Mouse (Mus musculus) hindbrain, embryonic 13.5 days (tissue): ENCODE results near the gene Ppif. TPM values are rescaled to one million over a fixed set of nuclear protein-coding genes. Genes with fewer than 3 reads are reported as not detected.
A peak's percentile ranks its signal among the peaks of the same experiment; 100 is the strongest.

Experiments used
- ATAC-seq: fragments of 200-750 bp; cut with Nextera tagmentation; 2 replicates; pipeline ENCODE4 v1.8.0; 2017; ENCODE audit warnings: moderate TSS enrichment; ENCODE audit not compliant: low FRiP score
- H3K27ac ChIP-seq: fragments of 300-500 bp; sonication (generic); 2 replicates; pipeline ENCODE4 v1.5.1; 2015; ENCODE audit warnings: inconsistent platforms, mild to moderate bottlenecking, moderate library complexity
- H3K27me3 ChIP-seq: fragments of 300-500 bp; sonication (generic); 2 replicates; pipeline ENCODE4 v1.6.1; 2015; ENCODE audit warnings: mild to moderate bottlenecking, inconsistent platforms
- H3K36me3 ChIP-seq: fragments of 300-500 bp; sonication (generic); 2 replicates; pipeline ENCODE4 v1.6.1; 2015; ENCODE audit warnings: mild to moderate bottlenecking, inconsistent platforms
- H3K4me1 ChIP-seq: fragments of 300-500 bp; sonication (generic); replicated peaks from 2 replicates; pipeline ENCODE4 v1.6.1; 2015; ENCODE audit warnings: inconsistent platforms
- H3K4me2 ChIP-seq: fragments of 300-500 bp; sonication (generic); 2 replicates; pipeline ENCODE4 v1.6.1; 2015; ENCODE audit warnings: inconsistent platforms, mild to moderate bottlenecking, moderate library complexity
- H3K4me3 ChIP-seq: fragments of 300-500 bp; sonication (generic); 2 replicates; pipeline ENCODE4 v1.5.1; 2015; ENCODE audit warnings: mild to moderate bottlenecking, inconsistent platforms
- H3K9ac ChIP-seq: fragments of 300-500 bp; sonication (generic); 2 replicates; pipeline ENCODE4 v1.6.1; 2015; ENCODE audit warnings: mild to moderate bottlenecking, inconsistent platforms
- H3K9me3 ChIP-seq: fragments of 300-500 bp; sonication (generic); 2 replicates; pipeline ENCODE4 v1.6.1; 2016; ENCODE audit warnings: inconsistent platforms
- WGBS: fragments of 180-500 bp; shearing (Covaris S2); methylation state at CpG from one replicate; pipeline ENCODE4 v1.1.7; 2015; 5-methylcytosine and 5-hydroxymethylcytosine counted together
- polyA plus RNA-seq: library from polyadenylated mRNA; unstranded; fragments of >200 nt; fragmentation: Nextera tagmentation; extraction: Ambion mirVana; gene quantifications from 2 replicates; pipeline ENCODE4 v1.2.1, GENCODE M21; 2015

Gene Ppif
- polyA plus RNA-seq = 28.0 and 32.0 TPM in 2 replicates

DNA sequence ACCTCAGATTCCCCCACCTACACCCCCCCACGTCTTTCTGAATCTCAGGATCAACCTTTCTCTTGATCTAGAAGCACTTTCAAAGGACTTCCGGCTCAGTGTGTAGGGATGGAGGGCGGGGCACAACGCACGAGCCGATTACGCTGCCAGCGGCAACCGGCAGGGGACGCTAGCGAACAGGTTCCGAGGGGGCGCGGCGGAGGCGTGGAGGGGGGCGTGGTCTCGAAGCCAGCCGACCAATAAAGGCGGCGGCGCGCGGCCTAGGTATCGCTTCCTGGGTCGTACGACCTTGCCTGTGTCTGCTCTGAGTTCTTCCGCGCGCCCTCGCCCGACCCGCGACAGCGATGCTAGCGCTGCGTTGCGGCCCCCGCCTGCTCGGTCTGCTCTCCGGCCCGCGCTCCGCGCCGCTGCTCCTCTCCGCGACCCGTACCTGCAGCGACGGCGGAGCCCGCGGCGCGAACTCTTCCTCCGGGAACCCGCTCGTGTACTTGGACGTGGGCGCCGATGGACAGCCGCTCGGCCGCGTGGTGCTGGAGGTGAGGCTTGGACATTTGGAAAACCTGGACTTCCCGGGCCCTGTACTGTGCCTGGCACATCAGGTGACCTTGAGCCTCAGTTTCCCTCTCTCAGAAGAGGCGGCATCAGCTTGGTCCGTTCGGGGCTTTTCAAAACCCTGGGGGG is at the start of gene Ppif:
TSS of gene Ppif (plus strand) at position 267 of the 681 bp plus-strand sequence.
- H3K27me3 ChIP-seq = no peaks in the 10 kb centered on the region
- peaks cover 32% of the 10 kb centered on the region for H3K36me3 ChIP-seq
- H3K9me3 ChIP-seq = no peaks in the 10 kb centered on the region
- peak within 1 kb of the TSS; percentile 98 for H3K4me2 ChIP-seq
- H3K4me1 ChIP-seq = peaks cover 28% of the 10 kb centered on the region
- H3K9ac ChIP-seq = peak within 1 kb of the TSS; percentile 86
- peak within 1 kb of the TSS; percentile 66 for H3K27ac ChIP-seq
- H3K4me3 ChIP-seq = peak within 1 kb of the TSS; percentile 82
- peak; percentile 89 for ATAC-seq
- WGBS = under 1% methylated on average over 66 of the region's 70 CpGs

DNA sequence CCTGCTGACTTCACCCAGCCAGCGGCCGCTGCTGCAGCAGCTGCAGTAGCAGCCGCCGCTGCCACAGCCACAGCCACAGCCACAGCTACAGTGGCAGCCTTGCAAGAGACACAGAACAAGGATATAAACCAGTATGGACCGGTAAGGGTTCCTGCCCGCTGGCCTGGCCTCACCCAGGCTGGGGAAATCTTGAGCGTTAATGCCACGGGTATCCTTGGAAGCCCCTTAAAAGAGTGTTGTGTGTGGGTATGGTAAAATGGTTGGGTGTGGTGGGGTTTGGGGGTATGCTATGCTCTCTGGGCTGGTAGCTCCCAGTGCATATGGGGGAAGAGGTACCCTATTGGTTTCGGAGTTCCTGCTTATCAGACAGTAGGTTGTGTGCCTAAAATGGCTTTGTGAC is 48.2 kb upstream of the Ppif start:
- Histone ChIP-seq H3K36me3 (peaks cover 90% of the 10 kb centered on the region), H3K27ac (peak overlapping the region; percentile 42; the same call in 1 of the 2 replicates), H3K4me3 (no peak overlapping the region), H3K9me3 (no peaks in the 10 kb centered on the region), H3K4me1 (peaks cover 6% of the 10 kb centered on the region), H3K4me2 (no peak overlapping the region), H3K9ac (no peak overlapping the region), H3K27me3 (no peaks in the 10 kb centered on the region)
- ATAC-seq = no peak
- WGBS = 89% methylated on average over 9 of the region's 9 CpGs

DNA sequence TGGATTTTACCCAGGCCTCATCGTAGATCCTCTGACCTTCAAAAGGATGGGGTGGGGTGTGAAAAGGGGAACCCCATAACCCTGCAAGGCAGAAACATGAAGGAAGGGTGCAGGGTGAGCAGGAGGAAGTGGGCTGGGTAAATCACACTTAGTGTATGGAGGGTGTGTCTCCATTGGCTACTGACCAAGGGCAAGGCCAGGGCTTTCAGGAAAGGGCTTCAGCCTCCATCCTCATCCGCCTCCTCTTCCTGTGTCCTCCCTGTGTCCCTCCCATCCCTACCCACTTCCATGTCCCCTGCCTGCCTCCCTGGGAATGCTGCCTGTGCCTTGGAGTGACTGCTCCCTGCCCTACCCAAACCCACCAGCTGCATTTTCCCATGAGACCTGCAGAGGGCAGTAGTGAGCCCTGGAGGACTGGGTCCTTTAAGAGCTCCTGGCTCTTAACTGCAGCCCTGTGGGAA is 47.8 kb upstream of the Ppif start:
- H3K27ac ChIP-seq = 0 out of 2 replicates have a peak overlapping the region, but pooled peaks have one; percentile 42
- WGBS = 81% methylated on average over 2 of the region's 2 CpGs
- no peak for ATAC-seq

DNA sequence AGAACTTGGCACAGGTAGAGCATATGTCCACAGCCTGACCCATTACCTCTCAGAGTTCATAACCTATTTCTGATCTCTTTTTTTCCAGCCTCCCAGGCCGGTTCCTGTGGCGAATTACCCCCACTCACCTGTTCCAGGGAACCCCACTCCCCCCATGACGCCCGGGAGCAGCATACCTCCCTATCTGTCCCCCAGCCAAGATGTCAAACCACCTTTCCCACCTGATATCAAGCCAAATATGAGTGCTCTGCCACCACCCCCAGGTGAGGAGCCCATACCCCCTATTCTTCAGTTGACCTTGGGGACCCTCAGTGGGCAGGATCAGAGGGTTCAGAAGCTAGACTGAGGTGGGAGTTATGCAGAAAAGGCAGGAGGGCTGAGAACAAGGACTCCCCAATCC is 42.8 kb upstream of the Ppif start:
- Histone ChIP-seq H3K4me3 (no peak overlapping the region), H3K27ac (no peak overlapping the region), H3K36me3 (peaks cover 100% of the 10 kb centered on the region), H3K9ac (no peak overlapping the region), H3K9me3 (no peaks in the 10 kb centered on the region), H3K4me1 (no peaks in the 10 kb centered on the region), H3K27me3 (no peaks in the 10 kb centered on the region), H3K4me2 (no peak overlapping the region)
- no peak for ATAC-seq
- 99% methylated on average over 4 of the region's 4 CpGs for WGBS

More for the DNA sequence above, 47.8 kb upstream of the Ppif start:
- Histone ChIP-seq H3K4me3 (no peak overlapping the region), H3K4me1 (peaks cover 5% of the 10 kb centered on the region; the same call in 1 of the 2 replicates), H3K27me3 (no peaks in the 10 kb centered on the region), H3K9me3 (no peaks in the 10 kb centered on the region), H3K36me3 (peaks cover 95% of the 10 kb centered on the region), H3K4me2 (no peak overlapping the region), H3K9ac (no peak overlapping the region)

DNA sequence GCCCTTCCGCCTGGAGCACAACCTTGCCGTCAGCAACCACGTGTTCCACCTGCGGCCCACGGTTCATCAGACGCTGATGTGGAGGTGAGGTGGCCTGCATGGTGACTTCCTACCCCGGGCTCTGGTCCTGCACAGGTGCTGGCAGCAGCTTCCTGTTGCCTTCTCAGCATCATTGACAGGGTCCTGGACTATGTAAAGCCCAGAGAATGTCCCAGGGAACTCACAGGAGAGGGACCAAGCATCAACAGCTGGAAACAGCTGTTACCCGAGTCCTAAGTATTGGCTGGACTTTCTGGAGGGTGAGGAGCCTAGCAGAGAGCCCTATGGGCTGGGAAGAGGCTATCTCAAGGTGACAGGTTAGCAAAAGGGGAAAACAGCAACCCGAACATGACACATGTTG is 42.0 kb upstream of the Ppif start:
- H3K36me3 ChIP-seq = peaks cover 100% of the 10 kb centered on the region
- no peak for ATAC-seq
- no peaks in the 10 kb centered on the region for H3K27me3 ChIP-seq
- no peak overlapping the region for H3K4me2 ChIP-seq
- 94% methylated on average over 9 of the region's 9 CpGs for WGBS
- H3K9me3 ChIP-seq = no peaks in the 10 kb centered on the region
- no peak overlapping the region for H3K9ac ChIP-seq
- H3K4me1 ChIP-seq = no peaks in the 10 kb centered on the region
- 0 out of 2 replicates have a peak overlapping the region, but pooled peaks have one; percentile 0 for H3K27ac ChIP-seq
- H3K4me3 ChIP-seq = no peak overlapping the region

DNA sequence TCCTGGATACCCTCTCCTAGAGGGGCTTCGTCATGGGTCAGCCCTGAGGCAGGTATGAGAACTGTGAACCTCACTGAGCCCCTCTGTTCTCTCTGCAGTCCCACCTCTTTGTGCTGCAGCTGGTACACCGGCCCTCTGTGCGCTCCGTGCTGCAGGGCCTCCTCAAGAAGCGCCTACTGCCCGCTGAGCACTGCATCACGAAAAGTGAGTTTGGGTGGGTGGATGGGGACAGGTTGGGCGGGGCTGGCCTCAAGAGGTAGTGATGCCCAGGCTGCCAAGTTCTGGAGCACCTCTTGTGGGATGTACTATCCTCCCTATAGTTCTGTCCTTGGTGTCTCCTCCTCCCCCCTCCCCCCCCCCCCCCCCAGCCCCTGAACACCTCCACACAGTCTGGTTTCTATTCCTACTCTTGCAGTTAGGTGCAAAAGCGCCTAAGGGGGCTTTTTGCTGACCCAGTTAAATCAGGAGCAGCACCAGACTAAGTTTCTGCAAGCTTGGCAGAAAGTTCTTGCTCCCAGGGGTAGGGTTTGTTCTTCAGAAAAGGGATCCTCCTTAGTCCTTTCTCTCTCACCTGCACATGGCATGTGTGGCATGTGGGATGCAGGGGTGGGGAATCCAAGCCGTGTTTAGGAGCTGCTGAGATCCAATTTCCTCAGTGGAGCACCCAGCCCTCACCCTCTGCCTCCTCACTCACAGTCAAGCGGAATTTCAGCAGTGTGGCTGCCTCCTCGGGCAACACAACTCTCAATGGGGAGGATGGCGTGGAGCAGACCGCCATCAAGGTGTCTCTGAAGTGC is 39.4 kb upstream of the Ppif start:
- Histone ChIP-seq H3K36me3 (peaks cover 100% of the 10 kb centered on the region), H3K9ac (no peak overlapping the region), H3K4me1 (no peaks in the 10 kb centered on the region), H3K4me2 (no peak overlapping the region), H3K27me3 (no peaks in the 10 kb centered on the region), H3K4me3 (no peak overlapping the region), H3K9me3 (no peaks in the 10 kb centered on the region), H3K27ac (no peak overlapping the region)
- WGBS = 93% methylated on average over 14 of the region's 14 CpGs
- ATAC-seq = 0 out of 2 replicates have a peak, but pooled peaks have one; percentile 6

DNA sequence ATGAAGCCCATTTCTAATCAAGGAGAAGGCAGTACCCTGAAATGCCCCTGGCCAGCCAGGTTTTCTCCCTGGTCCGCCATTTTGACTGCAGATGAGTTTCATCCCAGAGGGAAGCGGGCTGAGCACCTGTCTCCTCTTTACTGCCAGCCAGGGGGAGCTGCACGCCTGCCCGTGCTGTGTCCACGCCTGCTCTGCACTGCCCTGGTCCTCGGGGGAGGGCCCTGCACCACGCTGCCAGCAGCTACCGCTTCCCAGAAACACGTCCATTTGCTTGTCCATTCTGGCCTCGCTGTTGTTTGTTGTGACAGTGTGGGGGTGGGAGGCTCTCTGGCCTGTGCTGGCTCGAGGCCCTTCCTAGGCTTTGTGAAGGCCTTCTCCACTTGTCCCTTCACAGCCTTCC is 33.3 kb upstream of the Ppif start:
- Histone ChIP-seq H3K4me1 (peaks cover 28% of the 10 kb centered on the region), H3K27me3 (no peaks in the 10 kb centered on the region), H3K4me3 (no peak overlapping the region), H3K9me3 (no peaks in the 10 kb centered on the region), H3K4me2 (no peak overlapping the region), H3K9ac (no peak overlapping the region), H3K27ac (peak overlapping the region; percentile 55; the same call in 1 of the 2 replicates), H3K36me3 (peaks cover 98% of the 10 kb centered on the region)
- WGBS = 53% methylated on average over 11 of the region's 11 CpGs
- ATAC-seq = no peak

DNA sequence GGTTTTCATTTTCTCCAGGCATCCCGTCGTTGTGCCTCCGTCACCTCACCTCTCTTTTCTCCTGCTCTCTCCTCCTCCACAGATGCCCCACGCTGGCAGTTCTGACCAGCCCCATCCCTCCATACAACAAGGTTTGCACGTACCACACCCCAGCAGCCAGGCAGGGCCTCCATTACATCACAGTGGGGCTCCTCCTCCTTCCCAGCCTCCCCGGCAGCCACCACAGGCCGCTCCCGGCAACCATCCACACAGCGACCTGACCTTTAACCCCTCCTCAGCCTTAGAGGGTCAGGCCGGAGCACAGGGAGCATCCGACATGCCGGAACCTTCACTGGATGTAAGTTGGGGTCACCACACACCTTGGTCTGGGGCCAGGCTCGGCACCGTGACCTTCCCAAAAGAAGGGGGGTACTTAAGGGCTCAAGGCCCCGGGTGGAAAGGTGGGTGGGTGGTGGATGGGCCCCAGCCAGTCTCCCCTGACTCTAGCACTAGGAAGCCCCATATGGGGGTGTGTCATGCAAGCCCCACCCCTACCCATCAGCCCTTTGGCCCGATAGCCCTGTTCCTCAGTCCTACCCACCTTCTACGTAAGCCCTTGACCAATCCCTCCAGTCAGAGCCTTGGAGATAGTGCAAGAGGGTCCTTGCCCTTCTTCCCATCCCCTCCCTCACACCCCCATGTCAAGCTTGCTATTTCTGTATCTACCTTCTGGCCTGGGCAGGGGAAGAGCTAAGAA is 32.6 kb upstream of the Ppif start:
- Histone ChIP-seq H3K9ac (no peak overlapping the region), H3K4me1 (peaks cover 28% of the 10 kb centered on the region), H3K9me3 (no peaks in the 10 kb centered on the region), H3K36me3 (peaks cover 98% of the 10 kb centered on the region), H3K27me3 (no peaks in the 10 kb centered on the region), H3K4me2 (no peak overlapping the region), H3K4me3 (no peak overlapping the region), H3K27ac (peak overlapping the region; percentile 35)
- no peak for ATAC-seq
- WGBS = 68% methylated on average over 17 of the region's 17 CpGs

DNA sequence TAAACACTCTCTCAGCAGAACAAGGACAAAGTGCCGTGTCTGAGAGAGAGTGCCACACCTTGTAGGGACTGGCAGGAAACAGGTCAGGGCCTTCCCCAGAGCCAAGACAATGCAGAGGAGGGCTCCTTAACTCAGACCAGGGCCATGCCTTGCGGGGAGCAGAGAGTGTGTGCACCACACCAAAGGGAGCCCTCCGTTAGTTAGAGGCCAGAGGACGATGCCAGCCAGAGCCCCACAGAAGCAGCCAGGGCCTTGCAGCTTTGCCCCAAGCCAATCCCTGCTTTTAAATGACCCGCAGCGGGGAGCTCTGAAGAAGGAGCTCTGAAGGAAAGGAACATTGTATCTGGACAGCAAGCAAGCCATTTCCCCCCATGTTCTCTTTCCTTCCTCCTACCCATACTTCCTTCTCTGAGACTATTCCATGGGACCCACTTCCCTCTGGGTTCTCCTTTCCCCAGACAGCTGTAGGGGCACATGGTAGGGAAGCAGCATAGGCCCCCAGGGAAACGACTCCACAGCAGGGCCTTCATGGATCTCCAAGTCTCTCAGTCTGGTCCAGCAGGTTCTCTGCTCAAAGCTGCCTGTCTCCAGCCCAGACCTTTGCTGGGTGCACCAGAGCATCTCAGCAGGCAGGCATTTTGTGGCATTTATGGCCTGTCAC is 30.2 kb upstream of the Ppif start:
- peaks cover 28% of the 10 kb centered on the region for H3K4me1 ChIP-seq
- H3K9me3 ChIP-seq = no peaks in the 10 kb centered on the region
- peak overlapping the region; percentile 43 for H3K9ac ChIP-seq
- no peak for ATAC-seq
- H3K27me3 ChIP-seq = no peaks in the 10 kb centered on the region
- no peak overlapping the region for H3K4me2 ChIP-seq
- peak overlapping the region; percentile 79 for H3K27ac ChIP-seq
- H3K4me3 ChIP-seq = no peak overlapping the region
- H3K36me3 ChIP-seq = peaks cover 78% of the 10 kb centered on the region
- 80% methylated on average over 7 of the region's 7 CpGs for WGBS

DNA sequence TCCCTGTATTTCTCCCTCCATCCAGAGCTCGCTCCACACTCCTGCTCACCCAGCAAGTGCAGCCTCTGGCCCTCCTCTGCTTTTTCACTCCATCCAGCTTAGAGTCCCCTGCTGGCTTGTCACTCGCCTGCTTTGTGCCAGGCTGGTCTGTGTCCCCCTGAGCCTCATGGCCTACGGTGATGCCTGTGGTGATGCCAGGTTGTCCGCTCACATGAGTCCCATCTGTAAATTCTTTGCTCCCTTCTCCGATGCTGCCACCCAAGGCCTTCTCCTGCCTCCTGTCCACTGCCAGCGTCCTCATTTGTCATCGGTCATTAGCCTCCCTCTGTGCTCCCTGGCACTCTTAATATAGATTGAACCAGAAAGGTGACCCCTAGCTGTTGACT is 29.7 kb upstream of the Ppif start:
- H3K9me3 ChIP-seq = no peaks in the 10 kb centered on the region
- no peak for ATAC-seq
- H3K36me3 ChIP-seq = peaks cover 76% of the 10 kb centered on the region
- 46% methylated on average over 6 of the region's 7 CpGs for WGBS
- H3K9ac ChIP-seq = peak overlapping the region; percentile 43; the same call in 1 of the 2 replicates
- no peak overlapping the region for H3K4me2 ChIP-seq
- H3K4me1 ChIP-seq = peaks cover 28% of the 10 kb centered on the region
- no peak overlapping the region for H3K4me3 ChIP-seq
- peak overlapping the region; percentile 79 for H3K27ac ChIP-seq
- no peaks in the 10 kb centered on the region for H3K27me3 ChIP-seq

DNA sequence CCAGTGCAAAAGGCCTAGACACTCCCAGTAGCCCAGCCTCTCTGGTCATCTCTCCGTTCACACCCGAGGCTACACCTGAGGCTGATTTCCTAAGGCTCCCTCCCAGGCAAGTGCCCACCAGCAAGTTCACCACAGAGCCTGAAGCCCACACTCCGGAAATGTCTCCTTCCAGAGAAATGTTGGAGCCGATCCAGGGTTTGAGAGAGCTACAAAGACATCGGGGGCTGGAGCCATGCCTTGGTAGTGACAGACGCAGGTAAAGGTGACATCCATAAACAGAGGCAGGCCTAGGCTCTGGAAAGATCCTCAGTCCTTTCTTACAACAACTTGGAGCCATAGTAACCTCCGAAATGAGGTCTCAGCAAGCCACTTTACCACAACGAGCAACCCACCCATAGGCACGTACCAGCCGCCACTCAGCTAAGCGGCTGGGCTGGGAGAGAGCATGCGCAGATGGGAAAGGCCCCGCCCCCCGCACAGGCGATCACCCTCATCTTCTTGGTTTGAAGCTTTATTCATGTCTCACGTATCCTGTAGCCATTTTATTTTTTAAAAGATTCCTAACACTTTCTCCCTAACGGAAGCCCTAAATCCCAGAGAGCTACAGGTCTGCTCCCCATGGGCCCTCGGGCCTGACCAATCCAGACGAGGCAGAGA is 28.5 kb upstream of the Ppif start:
- peak overlapping the region; percentile 69 for H3K27ac ChIP-seq
- no peak overlapping the region for H3K4me2 ChIP-seq
- H3K4me1 ChIP-seq = peaks cover 24% of the 10 kb centered on the region
- no peak overlapping the region for H3K9ac ChIP-seq
- H3K27me3 ChIP-seq = no peaks in the 10 kb centered on the region
- peaks cover 65% of the 10 kb centered on the region for H3K36me3 ChIP-seq
- H3K4me3 ChIP-seq = no peak overlapping the region
- H3K9me3 ChIP-seq = no peaks in the 10 kb centered on the region
- 73% methylated on average over 19 of the region's 19 CpGs for WGBS
- no peak for ATAC-seq
